Mouse (Mus musculus): Measurements from ENCODE around the gene Large2. TPM values are rescaled to one million over a fixed set of nuclear protein-coding genes. Genes with fewer than 3 reads are reported as not detected.

Gene Large2
- total RNA-seq, 1 experiment from 2014 or later = not detected

DNA sequence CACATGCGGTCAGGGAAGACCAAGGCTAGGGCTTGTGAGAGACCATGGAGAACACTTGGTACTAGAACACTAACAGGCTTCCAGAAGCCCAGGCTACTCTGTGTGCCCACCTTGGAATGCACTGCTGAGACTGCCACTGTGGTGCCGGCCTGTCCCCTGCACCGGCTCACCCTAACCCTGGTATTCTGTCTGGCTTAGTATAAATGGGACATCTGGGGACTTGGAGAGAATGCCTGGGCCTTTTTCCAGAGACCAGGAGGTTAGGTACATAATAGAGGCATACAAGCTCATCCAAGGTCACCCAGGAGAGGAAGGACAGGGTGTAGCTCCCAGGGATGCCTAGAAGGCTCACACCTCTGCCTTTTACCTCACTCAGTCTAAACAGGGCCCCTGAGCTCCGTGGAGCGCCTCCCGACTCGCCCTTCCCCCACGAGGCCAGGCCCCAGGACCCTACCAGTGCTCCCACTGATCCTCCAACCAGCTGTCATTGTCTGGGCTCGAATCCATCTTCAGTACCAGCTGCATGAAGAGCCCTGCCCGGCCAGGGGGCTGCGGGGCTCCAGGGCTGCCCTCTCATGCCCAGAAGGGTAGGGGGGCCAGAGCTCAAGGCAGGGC is 17.1 kb upstream of the Large2 start:
- ATAC-seq (ENCODE audit: extremely low read depth, insufficient number of reproducible peaks, low FRiP score, poor library complexity, severe bottlenecking) = no peak

DNA sequence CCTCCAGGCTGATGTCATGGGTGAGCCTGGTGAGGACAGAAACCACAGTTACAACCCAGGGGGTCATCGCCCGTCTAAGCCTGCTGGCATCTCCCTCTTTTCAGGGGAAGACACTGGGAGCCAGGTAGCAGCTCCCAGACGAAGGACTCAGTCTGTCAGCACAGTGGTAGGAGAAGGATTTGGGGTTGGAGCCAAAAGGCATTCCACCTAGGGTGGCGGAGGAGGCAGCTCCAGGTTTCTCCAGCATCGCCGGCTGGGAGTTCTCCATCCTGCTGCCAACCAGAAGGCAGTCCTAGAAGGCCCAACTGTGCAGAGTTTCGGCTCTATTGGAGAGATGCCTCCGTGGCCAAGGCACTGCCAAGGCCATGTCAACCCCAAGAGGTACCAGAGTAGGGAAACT is 16.4 kb upstream of the Large2 start:
- ATAC-seq (ENCODE audit: extremely low read depth, insufficient number of reproducible peaks, low FRiP score, poor library complexity, severe bottlenecking) = no peak

DNA sequence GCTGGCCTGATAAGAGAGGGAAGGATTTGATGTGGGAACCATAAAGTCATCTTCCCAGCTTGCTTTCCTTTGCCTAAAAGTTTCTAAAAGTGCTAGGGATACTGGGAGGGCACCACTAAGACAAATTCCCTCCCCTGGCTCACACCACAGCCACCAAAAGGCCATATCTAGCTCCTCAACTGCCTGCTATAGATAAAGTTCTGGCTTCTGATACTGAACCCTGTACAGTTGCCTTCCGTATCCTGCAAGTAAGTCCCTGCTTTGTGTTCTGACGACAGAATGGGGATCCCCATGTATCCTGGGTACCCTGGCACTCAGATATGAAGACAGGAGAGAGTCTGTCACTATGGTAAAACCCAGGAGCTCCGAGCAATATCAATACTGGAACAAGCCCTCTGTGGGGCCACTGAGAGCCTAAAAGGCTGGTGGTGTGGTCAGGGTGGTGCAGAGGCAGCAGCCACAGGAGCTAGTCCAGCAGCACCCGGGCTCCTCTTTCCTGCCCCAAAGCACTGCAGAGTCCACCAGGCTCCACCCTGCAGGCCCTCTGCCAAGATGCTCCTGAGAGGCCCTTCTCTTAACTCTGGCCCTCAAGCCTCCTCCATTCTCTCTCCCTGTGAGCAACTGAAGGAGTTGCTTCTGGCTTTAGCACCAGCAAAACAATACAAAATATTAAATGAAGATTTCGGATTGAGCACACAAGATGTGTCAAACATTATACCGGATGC is 15.7 kb upstream of the Large2 start:
- ATAC-seq (ENCODE audit: extremely low read depth, insufficient number of reproducible peaks, low FRiP score, poor library complexity, severe bottlenecking) = no peak

DNA sequence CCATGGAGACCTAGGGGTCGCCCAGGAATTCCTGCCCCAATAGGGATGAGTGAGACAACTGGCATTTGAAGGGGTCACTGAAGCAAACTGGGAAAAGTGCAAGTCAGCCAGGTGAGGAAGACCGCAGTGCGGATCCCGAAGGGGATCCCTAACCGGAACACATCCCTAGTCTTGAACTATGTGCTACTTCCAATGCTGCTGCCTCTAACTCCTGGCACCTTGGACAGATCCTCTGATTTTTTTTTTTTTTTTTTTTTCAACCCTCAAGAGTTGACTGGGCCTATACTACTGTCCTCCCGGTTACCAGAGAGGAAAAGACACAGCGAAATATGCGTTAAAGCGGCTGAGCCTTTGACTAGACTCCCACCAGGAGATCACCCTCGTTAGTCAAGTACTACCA is 15.0 kb upstream of the Large2 start:
- ATAC-seq (ENCODE audit: extremely low read depth, insufficient number of reproducible peaks, low FRiP score, poor library complexity, severe bottlenecking) = no peak

DNA sequence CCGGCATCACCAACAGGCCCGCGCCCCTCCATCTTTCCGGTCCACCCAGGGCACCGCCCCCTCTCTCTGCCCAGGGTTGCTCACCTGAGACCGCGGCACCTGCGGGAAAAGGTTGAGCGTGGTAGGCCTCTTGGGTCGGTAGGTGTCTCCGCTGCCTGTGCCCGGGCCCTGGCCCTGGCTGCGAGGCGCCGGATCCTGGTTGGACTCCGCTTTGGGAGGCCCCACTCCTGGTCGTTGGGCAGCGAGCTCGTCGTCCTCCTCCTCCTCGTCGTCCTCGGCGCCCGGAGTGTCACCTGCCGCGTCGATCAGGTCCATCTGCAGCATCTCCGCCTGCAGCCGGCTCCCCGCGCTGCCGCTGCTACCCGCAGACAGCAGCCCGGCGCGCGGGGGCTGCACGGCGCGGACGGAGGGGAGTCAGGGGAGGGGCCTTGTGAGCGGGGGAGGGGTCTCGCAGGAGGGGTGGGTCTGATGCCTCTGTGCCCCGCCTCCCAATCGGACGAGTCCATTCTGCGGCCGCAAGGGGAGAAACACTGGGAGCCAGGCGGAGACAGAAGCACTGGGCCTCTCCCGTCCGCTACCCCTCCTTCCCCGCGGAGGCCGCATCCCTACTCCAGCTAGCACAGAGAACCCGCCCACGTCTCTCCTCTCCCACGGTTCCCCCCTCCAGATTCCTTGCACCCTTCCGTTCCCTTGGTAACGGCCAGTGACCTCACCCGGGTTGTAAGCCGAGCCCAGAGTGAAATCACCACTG is 14.4 kb upstream of the Large2 start:
- no peak for ATAC-seq (ENCODE audit: extremely low read depth, insufficient number of reproducible peaks, low FRiP score, poor library complexity, severe bottlenecking)

DNA sequence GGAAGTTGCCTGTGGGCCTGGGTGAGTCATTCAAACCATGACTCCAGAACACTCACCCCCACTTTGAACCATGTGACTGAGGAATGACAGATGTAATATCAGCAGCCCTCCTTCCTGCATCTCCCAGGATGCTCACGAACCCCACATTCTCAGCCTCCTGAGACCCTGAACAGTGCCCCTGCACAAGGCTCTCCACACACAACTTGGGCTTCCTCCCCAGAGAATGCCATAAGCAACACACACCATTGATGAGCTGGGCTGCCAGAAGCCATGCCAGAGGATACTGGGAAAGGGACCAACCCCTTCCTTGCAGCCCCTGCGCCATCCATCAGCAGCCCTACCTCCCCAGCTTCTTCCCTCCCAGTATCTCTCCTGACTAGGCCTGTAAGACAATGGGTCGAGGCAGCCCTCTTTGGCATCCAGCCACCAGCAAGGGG is 13.4 kb upstream of the Large2 start:
- no peak for ATAC-seq (ENCODE audit: extremely low read depth, insufficient number of reproducible peaks, low FRiP score, poor library complexity, severe bottlenecking)

DNA sequence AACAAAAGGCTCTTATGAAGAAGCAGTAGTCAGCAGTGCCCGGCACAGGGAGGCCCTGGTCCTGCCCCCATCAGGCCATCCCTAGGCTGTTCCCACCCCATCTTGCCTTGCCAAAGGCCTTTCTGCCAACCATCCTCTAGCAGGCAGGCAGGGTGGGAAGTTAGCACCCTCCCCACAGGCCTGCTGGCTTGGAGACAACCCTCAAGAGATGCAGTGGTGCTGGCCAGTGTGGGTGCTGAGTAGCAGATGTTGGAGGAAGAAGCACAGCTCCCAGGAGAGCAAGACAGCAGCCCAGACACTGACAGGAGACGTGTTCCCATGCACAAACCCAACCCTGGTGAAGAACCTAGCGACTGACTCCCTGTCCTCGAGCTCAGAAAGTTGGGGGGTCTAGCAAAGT is 13.0 kb upstream of the Large2 start:
- ATAC-seq (ENCODE audit: extremely low read depth, insufficient number of reproducible peaks, low FRiP score, poor library complexity, severe bottlenecking) = no peak

DNA sequence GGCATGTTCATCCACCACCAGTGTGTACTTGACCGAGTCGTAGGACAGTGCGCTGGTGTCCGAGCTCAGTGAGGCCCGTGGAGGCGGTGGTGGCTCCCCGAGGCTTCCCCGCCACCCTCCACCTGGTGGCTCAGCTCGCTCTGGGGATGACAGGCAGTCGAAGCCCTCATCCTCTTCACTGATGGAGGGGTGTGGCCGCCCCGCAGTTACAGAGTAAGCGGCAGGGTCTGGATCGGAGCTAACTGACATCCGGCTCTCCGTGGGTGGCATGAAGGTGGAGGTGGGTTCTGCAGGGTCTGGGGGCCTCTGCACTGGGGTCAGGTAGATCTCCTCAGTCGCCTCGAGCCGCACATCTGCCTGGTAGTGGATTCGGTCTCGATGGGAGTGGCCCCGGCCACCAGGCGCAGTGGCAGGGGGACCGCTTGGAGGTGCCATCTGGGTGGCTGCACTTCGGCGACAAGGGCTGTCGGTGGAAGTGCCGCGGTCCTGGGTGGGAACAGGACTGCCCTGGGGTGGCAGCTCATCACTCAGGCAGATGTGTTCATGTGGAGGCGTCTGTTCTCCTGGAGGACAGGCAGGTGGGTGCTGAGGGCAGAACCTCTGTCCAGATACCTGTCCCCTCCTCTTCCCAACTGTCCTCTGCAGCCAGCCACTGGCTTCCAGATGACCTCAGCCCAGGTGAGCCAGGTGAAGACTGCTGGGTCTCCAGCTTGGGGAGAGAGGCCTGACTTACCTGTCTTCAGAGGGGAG is 12.3 kb upstream of the Large2 start:
- no peak for ATAC-seq (ENCODE audit: extremely low read depth, insufficient number of reproducible peaks, low FRiP score, poor library complexity, severe bottlenecking)

DNA sequence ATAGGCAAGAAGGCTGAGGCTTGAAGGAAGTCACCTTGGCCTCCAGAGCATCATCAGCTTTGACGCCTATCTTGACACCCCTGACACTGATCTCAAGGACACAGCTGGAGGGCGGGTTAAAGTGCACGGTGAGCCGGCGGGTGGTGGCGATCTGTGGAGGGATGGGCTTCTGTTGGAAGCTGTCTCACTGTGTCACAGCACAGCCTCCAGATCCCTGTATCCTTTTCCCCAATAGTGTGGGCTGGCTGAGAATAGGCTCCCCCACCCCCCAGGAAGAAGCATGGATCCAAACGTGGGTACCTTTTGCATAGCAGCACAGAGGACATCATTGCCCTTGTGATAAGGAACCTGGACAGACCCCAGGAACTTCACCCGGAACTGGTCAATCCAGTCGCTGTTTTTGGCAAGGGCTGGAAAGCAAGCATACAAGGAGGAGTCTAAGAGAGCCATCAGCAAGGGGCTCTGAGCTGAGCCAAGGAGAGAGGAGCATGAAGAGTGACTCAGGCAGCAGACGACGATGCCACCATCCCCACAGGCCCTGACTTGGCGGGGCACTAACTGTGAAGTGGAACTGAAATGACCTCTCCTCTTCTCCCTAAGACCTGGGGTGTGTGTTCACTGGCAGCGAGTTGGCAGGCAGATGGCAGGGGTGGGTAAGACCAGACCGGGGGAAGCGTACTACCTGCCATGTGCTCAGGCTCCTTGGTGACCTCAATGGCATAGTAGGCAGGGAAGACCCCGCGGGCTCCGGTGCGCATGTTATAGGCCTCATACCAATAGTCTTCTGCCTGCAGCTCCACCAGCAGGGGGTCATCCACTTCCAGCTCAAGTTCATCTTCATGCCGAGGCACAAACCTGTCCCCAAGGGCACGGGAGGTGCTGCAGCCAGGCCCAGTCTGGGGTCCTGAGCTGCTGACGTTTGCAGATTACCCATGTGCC is 10.7 kb upstream of the Large2 start:
- ATAC-seq (ENCODE audit: extremely low read depth, insufficient number of reproducible peaks, low FRiP score, poor library complexity, severe bottlenecking) = no peak

DNA sequence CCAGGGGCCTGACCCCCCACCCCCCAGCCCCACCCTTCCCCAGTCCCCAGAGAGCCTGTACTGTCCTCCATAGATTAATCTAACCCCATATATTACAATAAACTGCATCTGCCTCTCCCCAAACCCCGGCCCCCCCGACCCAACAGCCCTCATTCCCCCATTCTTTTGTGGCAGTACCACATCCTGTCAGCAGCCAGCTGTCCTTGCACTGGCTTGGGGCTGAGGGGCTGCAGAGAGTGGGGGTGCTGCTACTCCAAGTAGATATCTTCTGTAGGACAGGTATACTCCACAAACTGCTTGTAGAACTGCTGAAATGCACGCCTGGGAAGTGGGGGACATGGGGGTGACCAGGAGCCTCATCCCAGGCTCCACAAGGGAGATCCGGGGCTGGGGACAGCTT is 9.4 kb upstream of the Large2 start:
- ATAC-seq (ENCODE audit: extremely low read depth, insufficient number of reproducible peaks, low FRiP score, poor library complexity, severe bottlenecking) = no peak

DNA sequence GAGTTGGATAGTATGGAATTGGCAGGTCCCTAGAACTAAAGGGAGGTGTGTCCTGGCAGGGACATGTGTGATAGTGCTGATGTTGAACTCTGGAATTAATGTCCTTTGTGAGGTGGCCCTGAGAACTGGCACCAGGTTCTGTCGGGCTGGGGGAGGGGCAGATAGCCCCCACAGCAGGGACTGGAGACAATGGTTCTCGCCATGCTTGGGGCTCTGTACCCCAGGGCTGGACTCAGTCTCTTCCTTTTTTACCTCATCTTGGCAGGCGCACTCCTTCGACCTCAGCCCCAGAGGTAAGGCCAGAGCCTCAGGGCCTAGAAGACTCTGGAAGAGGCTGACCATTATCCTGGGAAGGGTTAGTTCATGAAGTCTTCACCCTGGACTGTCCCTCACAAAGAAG is 8.1 kb upstream of the Large2 start:
- ATAC-seq (ENCODE audit: extremely low read depth, insufficient number of reproducible peaks, low FRiP score, poor library complexity, severe bottlenecking) = no peak

DNA sequence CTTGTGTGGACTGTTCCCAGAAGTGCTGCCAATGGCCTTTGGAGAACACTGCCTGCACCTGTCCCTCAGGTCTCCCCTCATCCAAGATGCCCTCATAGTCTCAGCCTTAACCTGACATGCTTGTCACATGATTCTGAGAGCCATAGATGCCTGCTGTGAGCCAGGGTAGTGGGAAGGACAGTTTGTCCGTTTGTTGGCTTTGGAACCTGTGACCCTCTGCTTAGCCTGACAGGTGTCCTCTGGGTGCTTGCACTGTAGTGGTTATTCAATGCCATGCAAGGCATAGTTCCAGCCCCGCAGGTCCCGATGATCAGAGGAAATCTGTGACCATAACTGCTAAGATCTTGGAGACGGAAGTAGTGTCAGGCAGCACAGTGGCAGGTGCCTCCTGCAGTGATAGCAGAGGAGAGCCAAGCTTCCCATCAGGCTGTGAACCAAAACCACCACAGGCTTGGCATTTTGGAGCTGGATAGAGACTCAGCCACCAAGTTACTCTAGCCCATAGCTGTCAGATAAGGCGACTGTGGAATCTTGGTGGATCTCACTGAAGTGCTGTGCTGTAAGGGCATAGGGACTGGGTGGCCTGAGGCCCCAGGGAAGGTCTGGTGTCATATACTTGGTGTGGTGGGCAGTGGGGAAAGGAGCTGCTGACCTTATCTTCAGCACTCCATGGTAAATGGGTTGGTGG is 7.4 kb upstream of the Large2 start, which contains the start of gene 1700029I15Rik:
Gene 1700029I15Rik (plus strand): TSS at position 638 of the 688 bp plus-strand sequence.
- ATAC-seq (ENCODE audit: extremely low read depth, insufficient number of reproducible peaks, low FRiP score, poor library complexity, severe bottlenecking) = no peak

DNA sequence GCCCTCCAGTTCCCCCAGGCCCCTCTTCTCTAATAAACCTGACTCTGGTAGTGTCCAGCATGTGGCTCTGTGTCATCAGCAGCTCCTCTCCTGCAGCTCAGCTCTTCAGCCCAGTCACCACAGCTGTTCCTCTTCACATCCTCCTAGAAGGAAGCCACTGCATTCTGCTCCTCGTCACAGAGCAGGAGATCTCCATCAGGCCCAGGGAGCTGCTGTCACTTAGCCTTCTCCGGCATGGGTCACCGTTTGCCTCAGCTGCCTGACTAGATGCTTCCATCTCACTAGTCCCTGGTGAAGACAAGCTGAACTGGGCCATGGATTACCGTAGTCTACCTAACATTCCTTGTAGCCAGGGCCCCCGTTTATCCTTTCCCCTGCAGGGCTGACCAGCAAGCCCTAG is 6.5 kb upstream of the Large2 start:
- no peak for ATAC-seq (ENCODE audit: extremely low read depth, insufficient number of reproducible peaks, low FRiP score, poor library complexity, severe bottlenecking)

DNA sequence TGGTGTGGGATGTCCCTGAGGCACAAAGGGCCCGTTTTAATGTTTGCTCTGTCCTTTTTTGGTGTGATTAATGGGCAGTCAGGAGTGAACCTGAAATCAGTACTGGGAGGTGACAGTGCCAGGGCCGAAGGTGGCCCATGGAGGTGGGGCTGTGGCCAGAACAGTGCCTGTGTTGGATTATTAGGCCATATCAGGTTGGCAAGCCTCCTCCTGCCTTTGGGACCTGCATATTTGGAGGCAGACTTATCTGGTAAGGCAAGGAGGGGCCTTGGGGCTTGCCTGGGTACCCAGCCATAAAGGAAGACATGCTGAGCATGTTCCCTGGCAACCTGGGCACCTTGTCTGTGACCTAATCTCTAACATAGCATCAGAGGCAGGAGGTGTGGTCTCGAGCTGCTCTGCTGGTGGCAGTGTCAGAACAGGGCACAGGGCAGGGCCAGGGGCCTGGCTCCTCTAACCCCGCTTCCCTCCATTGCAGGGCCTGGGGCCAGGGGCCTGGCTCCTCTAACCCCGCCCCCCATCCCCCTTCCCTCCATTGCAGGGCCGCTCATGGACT is 5.9 kb upstream of the Large2 start:
- ATAC-seq (ENCODE audit: extremely low read depth, insufficient number of reproducible peaks, low FRiP score, poor library complexity, severe bottlenecking) = no peak

DNA sequence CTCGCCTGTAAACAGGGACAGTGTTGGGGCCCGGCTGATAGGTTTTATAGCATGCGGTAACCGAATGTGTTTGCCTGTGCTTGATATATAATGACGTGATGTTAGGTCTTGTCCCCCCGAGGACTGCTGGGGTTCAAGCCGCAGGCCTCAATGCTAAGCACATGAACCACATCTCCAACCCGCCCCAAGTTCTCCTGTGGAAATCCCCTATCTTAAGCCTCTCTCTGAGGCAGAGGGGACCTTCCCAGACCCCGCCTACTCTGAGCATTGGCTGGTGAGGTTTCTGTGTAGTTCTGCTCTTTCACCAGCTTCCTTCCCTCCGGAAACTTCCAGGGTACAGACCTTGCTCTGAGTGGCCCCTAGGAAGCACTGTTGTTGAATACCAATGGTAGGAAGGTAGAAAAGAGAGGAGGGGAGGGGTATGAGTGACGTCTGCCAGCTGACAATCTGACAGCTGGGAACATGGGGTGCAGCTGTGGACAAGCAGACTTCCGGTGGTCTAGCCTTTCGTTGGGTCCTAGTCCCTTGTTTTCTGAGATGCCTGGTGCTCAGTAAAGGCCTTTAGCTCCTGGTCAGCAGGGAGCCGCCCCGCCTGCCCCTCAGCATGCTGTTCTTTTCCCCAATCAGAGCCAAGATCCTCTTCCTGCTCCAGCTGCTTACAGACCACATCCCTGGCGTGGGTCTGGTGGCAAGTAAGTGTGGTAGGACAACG is 5.3 kb upstream of the Large2 start:
- ATAC-seq (ENCODE audit: extremely low read depth, insufficient number of reproducible peaks, low FRiP score, poor library complexity, severe bottlenecking) = no peak

DNA sequence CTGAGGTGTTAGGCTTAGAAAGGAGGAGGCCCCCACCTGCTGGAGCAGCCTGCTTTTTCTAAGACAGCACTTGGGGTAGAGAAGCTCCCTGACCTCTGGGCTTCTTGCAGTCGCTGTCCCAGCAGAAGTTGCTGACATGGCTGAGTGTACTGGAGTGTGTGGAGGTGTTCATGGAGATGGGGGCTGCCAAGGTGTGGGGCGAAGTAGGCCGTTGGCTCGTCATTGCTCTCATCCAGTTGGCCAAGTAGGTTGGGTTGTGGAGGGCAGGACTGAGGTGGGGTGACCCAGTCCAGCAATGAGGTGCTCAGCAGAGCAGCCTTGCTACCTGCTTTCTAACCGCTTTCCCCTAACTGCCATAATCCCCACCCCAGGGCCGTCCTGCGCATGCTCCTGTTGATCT is 2.7 kb upstream of the Large2 start:
- no peak for ATAC-seq (ENCODE audit: extremely low read depth, insufficient number of reproducible peaks, low FRiP score, poor library complexity, severe bottlenecking)

DNA sequence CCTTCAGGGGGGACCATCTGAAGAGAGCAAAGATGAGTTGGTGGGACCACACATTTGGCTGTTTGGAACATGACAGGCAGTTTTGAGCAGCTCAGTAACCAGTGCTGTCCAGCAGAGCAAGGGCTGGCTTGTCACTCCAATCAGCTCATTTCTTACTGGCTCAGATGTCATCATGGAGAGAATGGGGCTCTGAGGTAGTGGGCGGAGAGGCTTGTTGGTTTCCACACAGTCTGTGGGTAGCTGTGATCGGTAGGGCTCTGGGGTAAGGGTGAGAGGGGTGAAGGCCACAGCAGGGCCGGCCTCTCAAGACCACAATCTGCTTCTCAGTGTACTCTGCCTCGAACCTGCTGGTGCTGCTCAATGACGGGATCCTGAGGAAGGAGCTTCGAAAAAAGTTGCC is 1.6 kb upstream of the Large2 start:
- ATAC-seq (ENCODE audit: extremely low read depth, insufficient number of reproducible peaks, low FRiP score, poor library complexity, severe bottlenecking) = no peak
